In the genomic region with DNA sequence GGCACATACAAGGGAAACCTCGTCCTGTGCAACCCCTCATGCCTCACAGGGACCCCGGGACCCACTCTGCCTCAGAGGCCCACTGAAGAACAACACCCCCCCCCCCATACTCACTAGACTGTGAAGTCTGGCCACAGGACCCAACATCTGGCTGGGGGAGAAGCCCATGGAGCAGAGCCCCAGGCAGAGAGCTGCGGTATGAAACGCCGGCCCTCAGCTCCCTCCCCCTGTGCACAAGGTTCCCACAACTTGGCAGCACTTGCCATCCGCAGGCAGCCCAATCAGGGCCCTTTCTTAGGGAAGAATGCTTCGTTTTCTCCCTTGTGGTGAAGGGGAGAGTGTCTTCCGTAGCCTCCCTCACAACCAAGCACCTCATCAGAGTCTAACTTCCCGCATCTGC, we compare ENCODE assay signal across 19 mouse cellular contexts.
"Had no signal": no experiment of that assay in that cellular context is flagged by ENCODE, and none has a peak within 500 bp of the region (broad histone marks: within the 10 kb centered on the region; RNA-seq: fewer than 3 reads in every experiment).

No protein-coding gene starts in this region.

- H3K9me3 ChIP-seq: limb, embryonic 15.5 days; midbrain, embryonic 10.5 days; midbrain, embryonic 13.5 days; neural tube, embryonic 13.5 days; stomach, embryonic 15.5 days had no signal

- H3K4me1 ChIP-seq: limb, embryonic 15.5 days; midbrain, embryonic 10.5 days; midbrain, embryonic 13.5 days; neural tube, embryonic 13.5 days; stomach, embryonic 15.5 days had no signal

- H3K4me2 ChIP-seq: limb, embryonic 15.5 days; liver, embryonic 11.5 days; lung, embryonic 14.5 days; midbrain, embryonic 13.5 days; neural tube, embryonic 13.5 days; stomach, embryonic 15.5 days had no signal

- H3K27ac ChIP-seq: kidney, postnatal 0 days; layer of hippocampus, adult 2 months; limb, embryonic 15.5 days; liver, embryonic 14.5 days; macrophage; midbrain, embryonic 10.5 days; midbrain, embryonic 13.5 days; neural tube, embryonic 13.5 days; stomach, embryonic 15.5 days had no signal

- H3K27me3 ChIP-seq: limb, embryonic 15.5 days; neural tube, embryonic 13.5 days; stomach, embryonic 15.5 days had no signal

- H3K4me3 ChIP-seq: layer of hippocampus, adult 2 months; limb, embryonic 15.5 days; midbrain, embryonic 10.5 days; midbrain, embryonic 13.5 days; myocyte; neural tube, embryonic 13.5 days; stomach, embryonic 15.5 days had no signal

- DNase-seq: kidney, adult 11 months; layer of hippocampus, adult 9-11 months; liver, postnatal 0 days; spleen, adult 18-20 months; thymus, postnatal 36 days had no signal

- H3K9ac ChIP-seq: limb, embryonic 15.5 days; liver, embryonic 14.5 days; liver, postnatal 0 days; lung, embryonic 14.5 days; midbrain, embryonic 13.5 days; neural tube, embryonic 13.5 days; stomach, embryonic 15.5 days had no signal

- ATAC-seq: liver, postnatal 0 days; lung, postnatal 0 days; midbrain, embryonic 13.5 days; midbrain, embryonic 16.5 days had no signal

- H3K36me3 ChIP-seq: limb, embryonic 15.5 days; midbrain, embryonic 10.5 days; midbrain, embryonic 13.5 days; neural tube, embryonic 13.5 days; stomach, embryonic 15.5 days had no signal
